Mouse (Mus musculus) layer of hippocampus, postnatal 14 days (tissue): ENCODE results near the gene Fam129b. TPM values are rescaled to one million over a fixed set of nuclear protein-coding genes. Genes with fewer than 3 reads are reported as not detected.

Experiments used
- DNase-seq, 2 experiments: peaks; one replicate each; pipeline ENCODE4 v3.0.0; 2021 to 2022; ENCODE audit warnings: low spot score in 2 of 2, mixed read lengths in 1 of 2
- total RNA-seq, 2 experiments: library from RNA; stranded (reverse); gene quantifications; 2 replicates each; pipeline ENCODE4 v1.2.3; 2021

The Fam129b gene
- total RNA-seq, 2 experiments from 2014 or later = 15.2 to 18.7 TPM

DNA sequence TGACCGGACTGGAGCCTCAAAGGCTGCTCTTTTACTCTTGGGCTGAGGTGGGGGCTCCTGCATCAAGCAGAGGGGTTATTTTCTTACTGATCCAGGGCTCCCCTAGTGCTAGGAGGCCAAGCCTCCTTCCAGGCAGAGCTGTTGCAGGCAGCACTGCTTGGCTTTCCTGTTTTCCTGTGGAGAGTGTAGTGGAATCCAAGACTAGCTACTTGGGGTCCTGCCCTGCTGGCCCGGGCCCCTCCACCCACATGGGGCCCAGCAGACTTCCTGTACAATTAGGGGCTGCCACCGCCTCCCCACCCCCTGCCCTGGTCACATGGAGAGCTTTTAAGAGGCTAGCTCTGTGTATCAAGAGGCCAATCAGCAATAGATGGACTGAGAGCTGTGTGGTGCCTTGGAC is 12.6 kb downstream of the Fam129b start:
- no peak for DNase-seq

DNA sequence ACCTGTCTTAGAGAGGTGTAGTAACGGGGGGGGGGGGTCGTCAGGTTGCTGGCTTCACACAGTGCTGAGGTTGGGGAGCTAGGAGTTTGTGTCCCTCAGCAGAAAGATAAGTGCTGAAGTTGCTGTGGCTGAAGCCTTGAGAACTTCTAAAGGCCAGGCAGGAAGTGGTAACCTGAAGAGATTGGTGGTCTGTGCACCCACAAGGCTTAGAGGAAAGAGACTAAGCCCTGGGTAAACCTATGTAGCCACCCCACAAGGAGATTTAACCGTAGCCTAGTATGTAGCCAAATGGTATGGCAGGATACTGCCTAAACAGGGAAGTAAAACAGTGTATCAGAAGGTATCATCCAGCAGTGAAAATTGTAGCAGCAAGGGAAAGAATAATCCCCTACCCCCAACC is 14.4 kb downstream of the Fam129b start:
- DNase-seq = no peak

DNA sequence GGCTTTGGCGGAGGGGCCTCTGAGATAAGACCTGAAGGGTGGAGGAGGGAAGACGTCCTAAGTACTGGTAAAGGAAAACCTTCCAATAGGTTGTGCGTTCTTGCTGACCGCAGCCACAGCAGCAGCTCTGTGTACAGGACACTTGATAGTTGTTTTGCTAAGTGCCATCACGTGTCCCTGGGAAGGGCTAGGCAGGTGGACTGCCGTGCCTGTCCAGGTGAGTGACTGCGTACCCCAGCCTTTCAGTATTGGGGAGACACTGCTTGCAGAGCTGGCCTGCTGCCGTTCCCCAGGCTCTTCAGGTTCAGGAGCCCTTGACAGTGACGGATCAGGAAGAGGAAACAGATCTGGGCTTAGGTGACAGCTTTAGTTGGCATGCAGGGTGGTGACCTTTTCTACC is 15.4 kb downstream of the Fam129b start:
- no peak for DNase-seq

DNA sequence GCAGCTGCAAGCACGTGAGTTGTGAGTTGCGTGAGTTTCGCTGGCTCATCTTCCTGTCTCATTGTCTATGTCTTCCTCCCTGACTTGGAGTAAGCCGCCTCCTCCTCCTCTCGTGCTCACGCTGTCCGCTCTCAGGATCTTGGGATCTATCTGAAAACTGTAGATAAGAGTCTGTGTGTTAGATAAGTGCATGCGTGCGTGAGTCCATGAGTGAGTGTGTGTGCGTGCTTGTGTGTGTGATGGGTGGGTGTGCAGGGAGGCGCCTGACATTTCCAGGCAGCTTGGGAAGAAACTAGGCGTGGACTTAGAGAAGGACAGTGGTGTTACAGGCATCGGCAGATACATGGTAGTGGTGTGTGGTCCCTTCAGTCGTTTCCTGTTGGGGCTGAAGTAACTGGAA is 16.6 kb downstream of the Fam129b start:
- no peak for DNase-seq

DNA sequence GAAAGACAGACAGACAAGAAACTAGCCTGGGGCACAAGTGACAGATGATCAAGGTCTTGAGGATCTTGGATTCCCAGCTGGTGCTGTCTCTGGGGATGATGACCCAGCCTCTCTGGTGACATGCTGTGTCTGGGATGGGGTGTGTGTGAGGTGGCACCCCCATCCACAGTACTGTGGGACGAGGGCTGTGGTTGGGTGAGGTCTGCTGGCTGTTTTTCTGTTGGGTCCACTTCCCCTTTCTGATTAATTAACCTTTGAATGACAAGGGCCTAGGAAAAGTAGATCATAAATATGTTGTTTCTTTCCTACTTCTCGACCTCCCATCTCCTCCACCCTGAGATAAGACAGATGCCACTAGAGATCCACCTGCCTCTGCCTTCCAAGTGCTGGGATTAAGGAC is 18.2 kb downstream of the Fam129b start:
- no peak for DNase-seq

DNA sequence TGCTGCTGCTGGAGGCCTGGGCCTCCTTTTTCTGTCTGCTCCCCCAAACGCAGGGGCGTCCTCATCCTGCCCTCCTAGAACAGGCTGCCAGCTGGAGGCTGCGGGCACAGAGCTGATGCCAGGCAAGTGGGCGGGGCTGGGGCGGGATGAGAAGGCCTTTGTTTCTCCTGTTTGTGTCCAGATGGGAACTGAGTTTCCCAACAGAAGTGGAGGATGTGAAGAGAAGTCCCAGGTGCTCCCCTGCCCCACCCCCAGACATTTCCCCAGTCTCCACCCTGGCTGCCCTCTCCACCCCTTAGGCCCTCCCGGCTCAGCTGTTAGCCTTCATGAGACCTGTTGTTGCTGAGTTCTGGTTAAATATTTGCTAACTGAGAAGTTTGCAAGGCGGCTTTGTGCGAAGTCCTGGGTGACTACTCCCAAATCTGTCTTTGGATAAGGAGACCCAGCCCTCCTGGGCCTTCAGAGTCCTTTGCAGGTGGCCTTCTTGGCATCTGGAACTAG is 19.7 kb downstream of the Fam129b start:
- DNase-seq = no peak

DNA sequence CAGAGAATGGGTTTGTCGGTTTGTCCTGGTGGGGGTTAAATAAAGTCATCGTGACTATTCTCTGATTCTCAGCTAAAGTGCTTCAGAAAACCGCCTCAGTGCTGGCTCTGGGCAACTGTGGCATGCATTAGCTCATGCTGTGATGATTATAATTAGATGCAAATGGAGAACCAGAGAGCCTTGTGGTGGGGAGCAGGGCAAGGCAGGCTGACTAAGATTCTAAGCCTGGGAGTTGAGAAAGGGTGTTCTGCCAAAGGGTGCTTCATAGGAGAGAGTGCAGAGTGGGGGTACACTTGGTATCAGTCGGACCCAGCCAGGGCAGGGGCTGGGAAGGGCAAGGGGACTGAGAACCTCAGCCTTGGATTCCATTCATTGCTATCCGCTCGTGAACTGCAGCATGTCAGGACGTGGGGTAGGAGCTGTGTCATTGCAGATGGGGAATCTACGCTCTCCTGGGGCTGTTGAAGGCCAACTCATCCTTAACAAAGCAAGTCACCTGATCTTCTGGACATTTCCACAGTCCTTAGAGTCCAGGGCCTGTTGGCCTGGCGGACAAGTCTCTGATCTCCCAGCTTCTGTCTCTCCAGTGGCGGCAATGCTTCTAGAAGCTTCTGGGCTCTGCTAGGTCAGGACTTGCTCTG is 20.7 kb downstream of the Fam129b start:
- no peak for DNase-seq

DNA sequence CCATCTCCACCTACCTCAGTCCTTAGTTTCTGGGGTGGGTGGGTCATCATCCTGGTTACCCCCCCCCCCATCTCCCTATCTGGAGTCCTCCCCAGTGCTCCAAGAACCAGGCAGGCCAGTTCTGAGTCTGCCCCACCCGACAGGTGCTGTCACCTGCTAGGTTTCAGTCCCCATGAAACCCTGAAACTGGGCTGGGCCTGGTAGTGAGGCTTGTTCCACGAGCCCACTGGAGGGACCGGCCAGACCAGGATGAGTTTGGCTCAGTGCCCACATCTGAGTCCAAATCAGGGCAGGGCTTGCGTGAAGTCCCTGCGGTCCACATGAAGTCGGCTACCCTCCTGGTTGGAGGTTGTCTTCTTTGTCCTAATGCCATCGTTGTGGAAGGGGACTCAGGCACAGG is 23.1 kb downstream of the Fam129b start:
- DNase-seq = no peak

DNA sequence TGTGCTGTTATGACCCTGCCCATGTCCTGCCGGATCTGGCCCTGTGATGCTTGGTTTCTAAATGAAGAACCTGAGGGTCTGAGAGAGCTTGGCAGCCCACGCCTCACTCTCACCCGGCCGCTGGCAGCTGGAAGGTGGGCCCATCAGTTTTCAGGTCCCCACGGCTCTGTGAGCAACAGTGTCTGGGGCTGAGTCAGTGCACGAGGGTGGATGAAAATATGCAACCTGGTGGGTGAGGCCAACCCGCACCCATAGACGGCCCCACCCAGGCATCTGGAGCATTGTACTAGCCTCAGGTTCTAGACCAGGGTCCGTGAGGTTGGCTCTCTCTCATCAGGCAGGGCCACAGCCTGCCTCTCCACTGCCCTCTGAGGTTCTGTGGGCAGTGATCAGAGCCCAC is 26.2 kb downstream of the Fam129b start:
- DNase-seq = no peak

DNA sequence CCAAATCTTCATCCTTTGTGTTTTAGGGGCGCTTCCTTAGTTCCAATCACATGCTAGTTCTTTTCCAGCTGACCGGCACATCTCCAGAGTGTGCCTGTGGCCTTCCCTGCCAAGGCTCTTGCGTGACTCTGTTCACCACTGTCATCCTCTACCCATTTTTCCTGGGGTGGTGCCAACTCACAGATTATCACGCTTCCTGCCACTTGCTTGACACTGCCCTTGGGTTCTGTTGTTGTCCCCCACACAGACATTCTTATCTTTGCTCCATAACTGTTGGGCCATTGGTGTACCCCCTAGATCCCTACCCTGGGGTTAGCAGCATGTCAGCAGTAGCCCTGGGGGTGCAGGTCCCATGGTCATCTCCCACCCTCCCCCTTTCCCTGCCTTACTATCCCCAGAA is 27.6 kb downstream of the Fam129b start:
- DNase-seq = no peak

DNA sequence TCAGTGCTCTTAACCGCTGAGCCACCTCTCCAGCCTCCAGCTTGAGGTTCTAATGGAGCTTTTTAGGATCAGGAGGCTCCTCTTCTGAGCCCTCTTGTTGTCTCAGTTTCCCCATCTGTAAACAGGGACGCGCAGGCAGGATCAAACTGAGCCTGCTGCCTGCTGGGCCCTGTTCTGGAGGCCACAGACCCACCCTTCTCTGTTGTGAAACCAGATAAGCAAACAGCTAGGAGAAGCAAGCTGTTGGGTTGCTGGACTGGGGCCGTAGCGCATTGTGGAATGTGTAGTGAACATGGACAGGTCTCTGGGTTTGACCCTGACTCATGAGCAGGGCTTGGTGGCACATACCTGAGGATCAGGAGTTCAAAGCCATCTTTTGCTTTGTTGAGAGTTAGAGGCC is 28.7 kb downstream of the Fam129b start:
- DNase-seq = no peak

DNA sequence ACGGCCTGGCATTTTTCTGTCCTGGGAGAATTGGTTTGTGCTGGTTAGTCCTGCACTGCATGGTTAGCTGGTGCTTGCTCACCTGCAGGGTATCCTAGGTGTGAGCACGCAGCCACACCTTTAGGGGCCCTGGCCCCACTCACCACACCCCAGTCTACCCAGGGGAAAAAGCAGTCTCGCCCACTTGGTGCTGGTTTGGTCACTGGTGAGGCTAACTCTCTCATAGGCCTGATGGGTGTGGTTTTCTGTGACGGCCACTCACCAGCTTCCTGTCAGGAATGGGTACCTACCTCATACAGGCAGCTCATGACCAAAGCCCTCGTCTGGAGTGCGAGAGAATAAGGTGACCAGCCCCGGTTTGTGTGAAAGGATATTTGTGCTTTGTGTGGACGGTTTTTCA is 29.4 kb downstream of the Fam129b start:
- no peak for DNase-seq

DNA sequence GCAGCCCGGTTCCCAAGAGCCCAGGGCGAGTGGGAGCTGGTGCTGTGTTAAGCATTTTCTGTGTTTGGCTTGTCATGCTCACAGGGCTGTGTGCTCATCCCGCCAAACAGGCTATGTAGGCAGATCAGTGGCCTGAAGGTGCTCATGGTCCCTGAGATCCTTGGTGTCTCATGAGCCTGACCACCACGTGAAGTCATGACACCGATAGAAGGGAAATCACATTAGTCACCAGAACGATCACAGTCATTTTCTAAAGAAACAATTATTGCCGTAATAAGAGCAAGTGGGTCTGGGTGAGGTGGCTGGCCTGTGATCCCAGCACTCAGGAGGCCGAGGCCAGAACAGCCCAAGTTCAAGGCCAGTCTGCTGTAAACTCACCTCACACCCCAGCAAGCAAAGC is 31.5 kb downstream of the Fam129b start:
- no peak for DNase-seq

DNA sequence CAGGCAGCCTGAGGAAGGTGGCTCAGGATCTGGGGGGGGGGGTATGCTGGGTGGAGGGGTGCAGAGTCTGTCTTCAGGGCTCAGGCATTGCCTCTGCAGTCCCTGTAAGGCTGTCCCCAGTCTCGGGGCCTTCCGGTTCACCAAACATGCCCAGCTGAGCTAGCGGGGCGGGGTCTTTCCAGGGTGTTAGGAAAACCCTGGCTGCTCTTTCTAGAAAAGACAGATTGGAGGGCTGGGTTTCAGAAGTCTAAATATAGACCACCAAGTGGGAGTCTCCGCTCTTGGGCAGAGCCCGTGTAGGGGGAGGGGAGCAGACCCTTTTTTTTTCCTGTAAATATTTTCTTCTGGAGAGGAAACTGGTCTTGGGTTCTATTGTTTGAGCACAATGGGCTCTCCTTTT is 32.4 kb downstream of the Fam129b start:
- DNase-seq = peak in 1 of 2 experiments; percentile 67

DNA sequence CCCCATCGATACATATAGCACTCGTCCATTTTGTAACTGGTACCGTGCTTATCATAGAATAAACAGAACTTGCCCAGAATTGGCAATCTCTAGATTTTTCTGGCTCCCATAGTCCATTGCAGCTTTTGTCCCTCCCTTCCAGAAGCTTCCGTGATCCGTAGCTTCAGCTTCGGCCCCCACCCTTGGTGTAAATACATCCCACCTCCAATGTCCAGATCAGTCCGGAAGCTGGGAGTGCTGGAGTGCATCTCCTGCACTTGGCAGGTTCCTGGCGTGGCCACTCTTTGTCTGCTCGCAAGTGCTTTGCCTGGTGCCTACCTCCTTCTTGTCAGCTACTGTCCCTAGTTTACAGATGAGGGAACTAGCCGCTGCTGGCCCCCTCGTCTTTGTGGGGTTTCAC is 32.9 kb downstream of the Fam129b start:
- no peak for DNase-seq

DNA sequence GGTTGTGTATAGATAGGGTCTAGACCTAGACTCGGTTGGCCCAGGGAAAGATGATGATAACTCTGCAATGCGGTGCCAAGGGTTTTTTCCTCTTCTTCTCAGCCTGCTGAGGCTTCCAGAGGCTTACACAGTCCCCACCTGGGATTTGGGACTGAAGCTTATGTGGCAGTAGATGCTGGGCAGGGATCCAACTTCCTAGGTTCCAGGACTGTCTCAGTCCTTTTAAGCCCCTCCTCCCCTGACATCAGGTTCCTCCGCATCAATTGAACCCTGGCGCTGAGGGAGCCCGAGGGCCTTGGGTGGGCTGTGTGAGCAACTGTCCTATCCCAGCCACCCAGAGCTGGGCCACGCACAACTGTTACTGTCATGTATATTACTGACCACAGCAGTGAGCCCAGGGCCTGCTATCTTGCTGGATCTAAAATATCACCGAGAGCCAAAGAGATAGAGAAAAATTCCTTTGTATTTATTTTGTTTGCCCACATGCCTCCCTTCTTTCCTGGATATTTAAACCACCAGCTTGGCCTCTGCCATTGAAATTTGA is 35.8 kb downstream of the Fam129b start:
- DNase-seq = no peak

DNA sequence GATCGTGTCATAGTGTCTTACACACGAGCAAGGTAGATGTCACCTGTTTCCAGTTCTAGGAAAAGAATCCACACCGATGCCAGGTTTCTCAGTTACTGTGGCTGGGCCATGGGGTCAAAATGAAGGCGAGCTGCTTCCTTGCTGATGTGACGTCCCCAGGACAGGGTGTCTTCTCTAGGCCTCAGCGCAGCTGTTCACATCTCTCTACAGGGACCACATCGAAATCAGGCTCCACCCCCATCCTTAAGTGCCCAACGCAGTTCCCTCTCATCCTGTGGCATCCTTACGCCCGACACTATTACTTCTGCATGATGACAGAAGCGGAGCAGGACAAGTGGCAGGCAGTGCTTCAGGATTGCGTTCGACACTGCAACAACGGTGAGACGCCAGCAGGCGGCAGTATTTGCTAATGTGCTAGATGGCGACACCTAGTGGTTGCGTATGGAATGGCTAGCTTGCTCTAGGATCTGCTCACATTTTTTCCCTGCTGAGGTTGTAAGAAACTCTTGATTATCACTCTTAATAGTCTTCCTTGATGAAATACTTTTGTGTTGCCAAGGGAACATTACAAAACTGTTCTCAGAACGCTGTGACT is 36.4 kb downstream of the Fam129b start:
- DNase-seq = peak; percentile 86 to 87

DNA sequence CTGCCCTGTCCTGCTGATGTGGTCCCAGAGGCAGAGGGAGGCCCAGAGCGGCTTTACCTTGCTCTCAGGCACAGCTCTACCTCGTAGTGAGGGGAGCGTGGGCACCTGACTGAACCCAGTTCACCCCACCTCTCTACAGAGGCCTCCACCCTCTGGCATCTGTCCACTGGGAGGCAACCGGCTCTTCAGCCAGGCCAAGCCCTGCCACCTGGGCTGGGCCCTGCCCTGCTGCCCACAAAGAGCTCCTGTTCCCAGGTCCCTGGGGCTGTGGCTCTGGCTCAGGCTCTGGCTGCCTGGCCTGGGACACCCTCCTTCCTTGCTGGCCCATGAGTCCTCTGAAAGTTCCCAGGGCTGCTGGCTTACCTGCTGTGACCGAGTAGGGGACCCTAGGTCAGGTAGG is 38.4 kb downstream of the Fam129b start:
- no peak for DNase-seq

DNA sequence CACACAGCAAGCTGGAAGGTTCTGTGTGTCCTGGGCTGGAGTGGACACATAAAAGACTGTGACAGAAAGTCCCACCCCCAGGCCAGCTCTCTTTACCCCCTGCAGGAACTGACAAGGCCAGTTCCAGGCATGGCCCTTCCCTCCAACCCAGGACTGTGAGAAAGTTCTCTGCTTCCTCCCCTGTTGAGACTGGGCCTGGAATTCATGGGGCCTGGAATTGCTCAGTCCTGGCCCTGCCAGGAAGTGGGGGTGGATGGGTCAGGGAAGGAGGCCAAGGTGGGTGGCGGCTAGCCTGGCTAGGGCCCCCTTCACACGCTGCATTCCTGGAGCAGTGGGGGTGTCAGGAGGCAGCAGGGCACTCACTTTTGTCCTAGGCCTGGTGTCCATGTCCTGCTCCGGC is 39.0 kb downstream of the Fam129b start:
- peak in 1 of 2 experiments; percentile 47 for DNase-seq

DNA sequence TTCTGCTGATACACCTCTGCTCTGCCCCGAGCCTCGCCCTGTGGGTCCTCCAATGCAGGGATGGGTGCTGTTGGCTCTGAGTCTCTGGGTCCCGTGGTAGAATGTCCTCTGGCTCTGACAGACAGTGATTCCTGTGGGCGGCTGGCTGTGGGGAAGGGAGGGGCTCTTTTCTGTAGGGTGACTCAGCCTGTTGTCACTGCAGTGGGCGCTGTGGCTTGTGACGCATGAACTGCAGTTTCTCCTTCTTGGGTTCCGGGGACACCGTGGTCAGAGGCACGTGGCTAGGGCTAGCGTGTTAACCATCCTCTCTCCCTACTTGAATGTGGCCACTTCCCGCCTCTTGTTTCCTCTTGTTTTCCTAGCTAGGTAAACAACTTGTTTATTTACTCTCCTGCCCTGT is 41.6 kb downstream of the Fam129b start:
- DNase-seq = no peak

DNA sequence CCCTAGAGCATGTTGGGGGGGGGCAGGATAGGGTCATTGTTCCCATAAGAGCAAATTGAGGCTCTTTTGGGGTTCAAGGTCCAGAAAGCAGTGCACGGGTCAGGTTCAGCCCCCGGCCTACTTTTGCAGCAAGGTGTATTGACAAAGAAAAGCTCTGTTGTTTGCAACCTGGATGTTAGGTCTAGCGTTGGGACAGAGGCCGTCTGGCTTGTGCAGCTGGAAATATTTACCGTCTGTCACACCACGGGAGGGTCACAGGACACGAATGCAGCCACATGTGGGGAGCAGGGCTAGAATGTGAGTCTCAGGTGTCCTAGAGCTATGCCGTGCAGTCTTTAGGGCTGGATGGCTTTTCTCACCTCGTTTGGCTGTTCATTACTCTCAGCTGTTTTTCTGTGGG is 42.5 kb downstream of the Fam129b start:
- no peak for DNase-seq

DNA sequence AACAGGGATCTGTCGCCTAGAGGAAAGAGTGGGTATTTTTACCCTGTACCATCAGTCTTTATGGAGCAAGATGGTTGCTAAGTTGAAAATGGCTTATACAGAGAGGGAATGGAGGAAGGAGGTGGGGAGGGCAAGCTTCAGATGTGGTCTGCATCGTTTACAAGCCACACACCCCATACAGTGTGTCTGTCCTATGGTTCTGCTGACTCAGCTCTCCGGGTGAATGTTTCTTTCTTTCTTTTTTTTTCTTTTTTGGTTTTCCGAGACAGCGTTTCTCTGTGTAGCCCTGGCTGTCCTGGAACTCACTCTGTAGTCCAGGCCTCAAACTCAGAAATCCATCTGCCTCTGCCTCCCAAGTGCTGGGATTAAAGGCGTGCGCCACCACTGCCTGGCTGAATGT is 45.3 kb downstream of the Fam129b start:
- no peak for DNase-seq

DNA sequence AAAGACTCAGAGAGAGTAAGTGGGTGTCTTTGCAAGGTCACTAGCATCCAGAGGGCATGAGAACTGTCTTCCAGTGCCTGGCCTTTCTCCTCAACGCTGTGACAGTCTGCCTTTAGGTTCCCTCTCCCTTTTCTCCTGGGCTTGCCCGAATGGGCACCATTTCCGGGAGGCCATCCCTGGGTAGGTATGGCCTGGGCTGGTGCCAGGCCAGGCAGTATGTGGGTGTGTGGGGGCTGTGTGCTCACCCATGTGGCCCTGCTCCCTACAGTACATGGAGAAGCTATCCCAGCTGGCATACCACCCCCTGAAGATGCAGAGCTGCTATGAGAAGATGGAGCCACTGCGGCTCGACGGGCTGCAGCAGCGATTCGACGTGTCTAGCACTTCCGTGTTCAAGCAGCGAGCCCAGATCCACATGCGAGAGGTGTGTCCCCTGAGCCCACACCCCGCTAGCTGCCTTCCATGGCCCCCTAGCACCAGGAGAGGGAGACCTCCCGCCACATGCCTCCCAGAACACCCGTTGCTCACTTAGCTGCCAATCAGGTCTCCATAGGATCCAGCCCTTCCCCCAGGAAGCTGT is 46.0 kb downstream of the Fam129b start:
- no peak for DNase-seq
